Mouse (Mus musculus): ENCODE data around the gene Cdcp1. TPM values are rescaled to one million over a fixed set of nuclear protein-coding genes. Genes with fewer than 3 reads are reported as not detected.

Cdcp1 gene
- total RNA-seq, 2 experiments from 2014 or later, result not detected

DNA sequence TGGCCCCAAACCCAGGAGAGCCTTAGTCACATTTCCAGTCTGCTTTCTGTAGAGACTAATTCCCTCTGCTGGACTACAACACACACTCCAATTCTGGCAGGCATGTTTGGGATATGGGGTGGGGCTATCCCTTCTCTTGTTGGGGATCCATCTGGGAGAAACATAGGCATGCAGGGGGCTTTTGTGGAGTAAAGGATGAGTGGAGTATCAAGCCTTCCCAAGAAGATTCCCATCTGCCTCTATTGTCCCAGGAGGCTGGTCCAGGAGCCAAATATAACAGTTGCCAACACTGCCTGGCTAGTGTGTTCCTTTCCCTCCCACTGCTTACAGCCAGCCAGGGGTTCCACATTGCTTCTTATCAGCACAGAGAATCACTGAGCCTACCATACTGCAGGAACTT is 58.1 kb downstream of the Cdcp1 start:
- no peak for ATAC-seq (replicated peaks; ENCODE audit: low FRiP score, poor library complexity, severe bottlenecking)

DNA sequence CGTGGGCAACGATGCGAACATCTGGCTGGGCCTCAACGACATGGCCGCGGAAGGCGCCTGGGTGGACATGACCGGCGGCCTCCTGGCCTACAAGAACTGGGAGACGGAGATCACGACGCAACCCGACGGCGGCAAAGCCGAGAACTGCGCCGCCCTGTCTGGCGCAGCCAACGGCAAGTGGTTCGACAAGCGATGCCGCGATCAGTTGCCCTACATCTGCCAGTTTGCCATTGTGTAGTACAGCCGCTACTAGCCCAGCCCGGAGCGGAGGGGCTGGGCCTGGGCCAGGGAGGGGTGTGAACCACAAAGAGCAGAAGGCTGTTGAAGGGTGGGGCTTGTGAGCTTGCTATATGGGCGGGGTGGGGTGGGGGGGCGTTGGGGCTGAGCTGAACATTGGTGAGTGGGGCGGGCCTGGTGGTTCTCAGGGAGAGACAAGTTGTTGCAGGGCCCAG is 58.9 kb downstream of the Cdcp1 start:
- no peak for ATAC-seq (replicated peaks; ENCODE audit: low FRiP score, poor library complexity, severe bottlenecking)

GRCm38 (mm10) chr9:123153121-123153520 is 62.7 kb downstream of the Cdcp1 start:
- no peak for ATAC-seq (replicated peaks; ENCODE audit: low FRiP score, poor library complexity, severe bottlenecking)

- no peak for ATAC-seq (replicated peaks; ENCODE audit: low FRiP score, poor library complexity, severe bottlenecking)
Observed at GRCm38 (mm10) chr9:123152026-123152425, 63.8 kb downstream of the Cdcp1 start.

DNA sequence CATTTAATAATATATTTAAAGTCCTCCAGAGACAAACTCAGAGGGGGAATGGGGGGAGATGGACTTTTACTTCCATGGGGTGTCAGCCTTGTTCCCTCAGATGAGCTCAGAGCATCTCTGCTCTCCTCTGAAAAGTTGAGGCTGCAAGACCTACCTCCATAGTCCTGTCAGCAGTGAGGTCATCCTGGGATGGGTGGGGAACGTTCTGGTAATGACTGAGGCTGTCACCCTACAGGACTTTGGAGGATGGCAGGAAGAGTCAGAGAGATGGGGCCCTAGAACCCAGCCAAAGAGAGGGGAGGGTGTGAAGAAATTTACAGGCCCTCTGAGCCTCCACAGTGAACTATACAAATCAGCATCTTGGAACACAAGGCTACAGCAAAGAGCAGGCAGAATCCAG is 64.3 kb downstream of the Cdcp1 start:
- ATAC-seq (replicated peaks; ENCODE audit: low FRiP score, poor library complexity, severe bottlenecking), result no peak

- no peak for ATAC-seq (replicated peaks; ENCODE audit: low FRiP score, poor library complexity, severe bottlenecking)
Observed at GRCm38 (mm10) chr9:123150241-123151020, 65.4 kb downstream of the Cdcp1 start, which contains the start of gene Clec3b. TSS of gene Clec3b (plus strand) at chr9:123150946.

- ATAC-seq (replicated peaks; ENCODE audit: low FRiP score, poor library complexity, severe bottlenecking), result no peak
Observed at GRCm38 (mm10) chr9:123148430-123148829, 67.4 kb downstream of the Cdcp1 start.

- ATAC-seq (replicated peaks; ENCODE audit: low FRiP score, poor library complexity, severe bottlenecking), result no peak
Observed at GRCm38 (mm10) chr9:123139887-123140614, 75.8 kb downstream of the Cdcp1 start.

GRCm38 (mm10) chr9:123138891-123139474 is 76.9 kb downstream of the Cdcp1 start:
- ATAC-seq (replicated peaks; ENCODE audit: low FRiP score, poor library complexity, severe bottlenecking), result no peak

DNA sequence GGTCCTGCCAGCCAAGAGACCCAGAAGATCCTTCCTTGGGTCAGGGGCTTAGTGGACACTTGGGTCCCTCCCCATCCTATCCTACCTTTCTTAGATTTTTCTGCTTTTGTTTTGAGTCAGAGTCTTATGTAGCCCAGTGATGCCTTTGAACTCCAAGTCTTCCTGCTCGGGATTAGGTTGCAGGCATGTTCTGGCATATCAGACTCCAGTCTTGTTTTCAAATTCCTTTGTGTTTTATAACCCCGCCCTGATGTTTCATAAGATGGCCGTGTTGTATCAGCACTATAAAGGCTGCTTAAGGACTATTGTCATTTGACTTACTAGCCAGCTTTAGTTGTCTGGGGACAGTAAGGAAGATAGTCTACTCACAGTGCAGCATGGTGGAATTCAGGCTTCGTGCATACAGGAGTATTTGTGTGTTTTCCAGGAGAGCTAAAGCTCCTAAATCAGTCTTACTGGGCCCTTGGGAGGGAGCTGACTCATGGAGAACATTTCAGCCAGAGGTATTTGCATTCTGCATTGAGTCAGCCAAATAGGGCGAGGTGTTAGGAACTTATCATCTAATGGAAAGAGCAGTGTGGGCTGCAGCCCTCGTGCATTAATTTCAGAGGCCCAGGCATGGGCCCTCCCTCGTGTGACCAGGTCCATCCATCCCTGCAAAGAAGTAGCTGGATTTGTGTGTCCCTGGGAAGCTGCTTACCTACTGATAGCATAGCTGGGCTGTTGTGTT is 78.7 kb downstream of the Cdcp1 start:
- ATAC-seq (replicated peaks; ENCODE audit: low FRiP score, poor library complexity, severe bottlenecking), result no peak

DNA sequence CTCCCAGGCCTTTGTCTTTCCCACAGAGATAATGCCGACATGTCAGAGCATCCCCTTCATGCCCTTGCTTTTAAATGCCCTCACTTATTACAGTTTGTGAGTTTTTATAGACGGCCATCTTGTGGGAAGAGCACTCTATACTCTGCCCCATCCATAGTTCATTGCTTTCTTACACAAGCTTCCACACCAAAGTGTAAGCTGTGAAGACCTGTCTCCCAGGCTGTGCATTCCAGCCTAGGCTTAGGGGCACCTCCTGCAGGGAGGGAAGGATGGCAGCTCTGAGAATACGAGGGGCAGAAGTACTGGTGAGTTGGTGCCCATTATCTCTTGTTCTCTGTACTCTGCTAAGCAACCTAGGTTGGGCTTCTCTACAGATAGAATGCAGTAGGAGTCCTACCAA is 82.8 kb downstream of the Cdcp1 start:
- no peak for ATAC-seq (replicated peaks; ENCODE audit: low FRiP score, poor library complexity, severe bottlenecking)

DNA sequence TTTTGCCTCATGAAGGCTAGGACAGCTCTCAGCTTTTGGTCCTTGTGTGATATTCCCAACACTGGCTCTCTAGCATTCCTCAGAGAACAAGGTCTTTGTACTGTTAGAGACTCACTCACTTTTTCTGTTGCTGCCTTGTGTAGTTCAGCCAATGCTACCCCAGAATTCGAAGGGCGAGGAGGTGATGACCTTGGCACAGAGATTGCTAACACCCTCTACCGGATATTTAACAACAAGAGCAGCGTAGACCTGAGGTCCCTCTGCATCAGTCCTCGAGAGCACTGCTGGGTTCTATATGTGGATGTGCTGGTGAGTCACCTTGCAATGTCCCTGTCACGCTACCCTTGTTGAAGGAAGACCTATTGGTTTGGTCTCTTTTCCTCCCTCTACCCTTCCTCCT is 88.2 kb downstream of the Cdcp1 start:
- no peak for ATAC-seq (replicated peaks; ENCODE audit: low FRiP score, poor library complexity, severe bottlenecking)

- no peak for ATAC-seq (replicated peaks; ENCODE audit: low FRiP score, poor library complexity, severe bottlenecking)
Observed at GRCm38 (mm10) chr9:123124413-123124981, 91.3 kb downstream of the Cdcp1 start.

GRCm38 (mm10) chr9:123123571-123124412 is 92.0 kb downstream of the Cdcp1 start:
- ATAC-seq (replicated peaks; ENCODE audit: low FRiP score, poor library complexity, severe bottlenecking), result peak; percentile 92

GRCm38 (mm10) chr9:123123017-123123416 is 92.8 kb downstream of the Cdcp1 start:
- no peak for ATAC-seq (replicated peaks; ENCODE audit: low FRiP score, poor library complexity, severe bottlenecking)

All from erythroid progenitor cell, adult 5-6 weeks (primary cell).